Mouse (Mus musculus): ENCODE measurements at regions not wholly inside any gene's neighbourhood (a gene's known extent, or its start where the extent isn't known, plus 50 kb on each side); places are given as distances from the start of the nearest gene placed in this dataset.

DNA sequence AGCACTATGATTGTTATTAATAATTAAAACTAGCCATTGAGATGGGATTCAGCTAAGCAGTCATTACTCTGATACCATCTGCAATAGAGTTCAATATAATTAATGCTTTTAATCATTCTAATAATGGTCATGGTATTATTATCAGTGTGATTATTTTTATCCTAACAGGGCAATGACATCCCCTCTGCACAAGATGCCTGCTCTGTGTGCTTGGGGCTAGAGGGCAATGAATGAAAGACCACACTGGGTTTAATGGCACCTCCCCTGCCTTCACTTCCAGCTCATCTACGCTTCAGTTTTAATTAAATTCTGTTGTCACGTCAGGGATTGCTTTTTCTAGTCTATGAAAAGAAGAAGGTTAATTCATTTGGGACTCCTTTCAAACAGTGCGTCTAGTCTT, 139.1 kb upstream of the Gm11096 start:
- no peak for TF ChIP-seq CTCF (IDR thresholded peaks at IDR 0.05; ENCODE audit: borderline replicate concordance, insufficient read depth, low read length)
- no peak for TF ChIP-seq POLR2A (IDR thresholded peaks at IDR 0.05; ENCODE audit: low read depth, low read length)

Measured in embryonic fibroblast, embryonic 13.5 days (primary cell).